Mouse (Mus musculus): ENCODE data around the gene Lonp1. TPM values are rescaled to one million over a fixed set of nuclear protein-coding genes. Genes with fewer than 3 reads are reported as not detected.

The Lonp1 gene
- total RNA-seq, 1 experiment from 2014 or later: 57.4 TPM

DNA sequence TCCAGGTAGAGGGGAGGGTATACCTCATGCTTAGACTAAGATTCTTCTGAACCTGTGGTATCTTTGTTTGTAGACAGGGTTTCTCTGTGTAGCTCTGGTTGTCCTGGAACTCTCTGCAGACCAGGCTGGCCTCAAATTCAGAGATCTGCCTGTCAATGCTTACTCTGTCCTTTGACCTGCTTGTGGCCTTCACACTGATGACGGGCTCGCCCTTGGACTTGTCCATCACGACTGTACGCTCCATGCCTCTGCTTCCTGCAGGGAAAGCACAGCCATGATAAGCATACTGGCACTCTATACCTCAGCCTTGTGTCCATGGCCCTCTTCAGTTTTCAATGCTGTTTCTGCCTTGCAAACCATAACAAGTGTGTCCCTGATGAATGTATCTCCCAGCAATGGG, 59.3 kb downstream of the Lonp1 start:
- ATAC-seq (replicated peaks in 1 of 2; ENCODE audit: insufficient read depth in 1 of 2, low FRiP score in 2 of 2, low TSS enrichment in 1 of 2, low read depth in 1 of 2, poor library complexity in 2 of 2, severe bottlenecking in 2 of 2): no peak

DNA sequence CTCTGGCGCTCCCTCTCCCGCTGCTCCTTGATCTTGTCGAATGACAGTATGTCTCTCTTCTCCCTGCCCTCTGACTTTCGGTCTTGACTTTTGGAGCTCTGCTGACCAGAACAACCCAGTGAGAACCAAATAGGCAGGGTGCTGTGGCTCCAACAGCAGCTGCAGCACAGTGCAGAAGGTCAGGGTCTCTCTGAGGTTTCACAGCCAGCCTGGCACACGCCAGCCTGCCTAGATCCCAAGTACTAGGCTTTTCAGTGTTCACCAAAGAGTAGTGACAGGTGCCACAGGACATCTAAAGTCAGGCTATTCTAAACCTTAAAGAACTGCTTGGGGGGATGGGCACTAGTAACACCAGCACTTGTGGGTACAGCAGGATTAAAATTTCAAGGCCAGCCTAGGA, 59.8 kb downstream of the Lonp1 start:
- ATAC-seq (replicated peaks in 1 of 2; ENCODE audit: insufficient read depth in 1 of 2, low FRiP score in 2 of 2, low TSS enrichment in 1 of 2, low read depth in 1 of 2, poor library complexity in 2 of 2, severe bottlenecking in 2 of 2): no peak

DNA sequence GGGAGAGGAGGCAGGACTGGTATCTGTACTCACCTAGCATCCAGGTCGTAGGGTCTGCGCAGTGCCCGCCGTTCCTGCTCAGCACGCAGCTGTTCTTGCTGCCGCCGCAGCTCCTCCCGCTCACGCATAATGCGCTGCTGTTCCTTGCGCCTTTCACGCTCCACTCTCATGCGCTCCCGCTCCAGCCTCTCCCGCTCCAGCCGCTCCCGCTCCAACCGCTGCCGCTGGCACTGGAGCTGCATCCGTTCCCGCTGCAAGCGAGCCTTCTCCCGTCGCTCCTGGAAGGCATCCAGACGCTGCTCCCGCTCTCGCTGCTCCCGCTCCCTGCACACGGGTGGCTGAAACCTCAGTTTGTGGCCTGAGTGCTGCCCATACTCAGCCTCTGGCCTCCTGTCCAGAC, 60.4 kb downstream of the Lonp1 start:
- no peak for ATAC-seq (replicated peaks in 1 of 2; ENCODE audit: insufficient read depth in 1 of 2, low FRiP score in 2 of 2, low TSS enrichment in 1 of 2, low read depth in 1 of 2, poor library complexity in 2 of 2, severe bottlenecking in 2 of 2)

Other genes with a start within 250 kb of the Lonp1 start
- gene Ptprs, start 150.4 kb downstream of the Lonp1 start, total RNA-seq (2017): 67.9 and 85.5 TPM in 2 replicates
- gene Znrf4, start 114.5 kb downstream of the Lonp1 start, total RNA-seq (2017): not detected in 2 replicates
- gene Gm20219, start 72.5 kb downstream of the Lonp1 start, total RNA-seq (2017): 0.20 TPM in 1 of 2 replicates, not detected in the other
- 94.2 and 95.1 TPM in 2 replicates for gene Safb2, start 42.3 kb downstream of the Lonp1 start, total RNA-seq (2017)
- gene Safb, start 42.1 kb downstream of the Lonp1 start, total RNA-seq (2017): 65.8 and 86.0 TPM in 2 replicates
- 65.5 and 76.1 TPM in 2 replicates for gene 2410015M20Rik, start 17.1 kb downstream of the Lonp1 start, total RNA-seq (2017)
- 2,030 and 2,370 TPM in 2 replicates for gene Rpl36, start 13.5 kb downstream of the Lonp1 start, total RNA-seq (2017)
- 0.75 TPM in 1 of 2 replicates, not detected in the other for gene Catsperd, start 1.3 kb upstream of the Lonp1 start, total RNA-seq (2017)
- 51.9 and 53.5 TPM in 2 replicates for gene Ranbp3, start 46.4 kb upstream of the Lonp1 start, total RNA-seq (2017)
- 42.8 and 67.8 TPM in 2 replicates for gene Ndufa11, start 90.9 kb upstream of the Lonp1 start, total RNA-seq (2017)
- 12.5 and 12.9 TPM in 2 replicates for gene Vmac, start 91.1 kb upstream of the Lonp1 start, total RNA-seq (2017)
- gene Nrtn, start 130.6 kb upstream of the Lonp1 start, total RNA-seq (2017): not detected in 2 replicates
- 21.0 and 26.2 TPM in 2 replicates for gene Dus3l, start 137.9 kb upstream of the Lonp1 start, total RNA-seq (2017)
- gene Prr22, start 143.4 kb upstream of the Lonp1 start, total RNA-seq (2017): 1.4 TPM in 1 of 2 replicates, not detected in the other
- 5.0 and 5.1 TPM in 2 replicates for gene Rfx2, start 204.1 kb upstream of the Lonp1 start, total RNA-seq (2017)
- gene Acsbg2, start 247.6 kb upstream of the Lonp1 start, total RNA-seq (2017): not detected in 2 replicates
- 0.44 TPM in 1 of 2 replicates, not detected in the other for gene 1700061G19Rik, start 248.6 kb upstream of the Lonp1 start, total RNA-seq (2017)

Measured in hematopoietic stem cell, adult 5-6 weeks (primary cell).